Mouse (Mus musculus): ENCODE data around the gene Amy2a1. TPM values are rescaled to one million over a fixed set of nuclear protein-coding genes. Genes with fewer than 3 reads are reported as not detected.

Gene Amy2a1
- not detected in 2 replicates for polyA plus RNA-seq (2015; fragmentation: Nextera tagmentation; extraction: Ambion mirVana)

DNA sequence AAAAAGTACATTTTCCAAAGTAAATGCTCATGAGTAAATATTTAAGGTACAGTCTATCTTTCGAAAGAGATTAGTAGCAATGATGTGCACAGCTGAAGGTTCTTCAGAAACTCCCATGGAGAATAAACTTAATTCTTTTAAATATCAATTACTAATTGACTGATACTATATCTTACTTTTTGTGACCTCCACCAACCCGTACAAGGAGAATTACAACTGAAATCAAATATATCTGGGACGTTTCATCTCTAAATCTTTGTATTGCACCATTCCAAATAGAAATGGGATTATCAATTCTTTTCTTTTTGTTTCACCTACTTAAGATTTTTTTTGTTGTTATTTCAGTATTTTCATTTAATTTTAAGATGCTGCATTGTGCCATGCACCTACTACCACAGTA, at the start of gene Amy2a1:
Amy2a1 (minus strand) TSS at position 101 of the 400 bp plus-strand sequence.

Other genes with a start within 250 kb of the Amy2a1 start
- not detected in 2 replicates for gene Amy2a4, start 241.0 kb downstream of the Amy2a1 start, polyA plus RNA-seq (2015; fragmentation: Nextera tagmentation; extraction: Ambion mirVana)
- gene Amy2a3, start 208.4 kb downstream of the Amy2a1 start, polyA plus RNA-seq (2015; fragmentation: Nextera tagmentation; extraction: Ambion mirVana) = not detected in 2 replicates
- not detected in 2 replicates for gene Amy2a2, start 175.8 kb downstream of the Amy2a1 start, polyA plus RNA-seq (2015; fragmentation: Nextera tagmentation; extraction: Ambion mirVana)
- gene Amy1, start 74.3 kb upstream of the Amy2a1 start, polyA plus RNA-seq (2015; fragmentation: Nextera tagmentation; extraction: Ambion mirVana) = 2.0 and 3.2 TPM in 2 replicates
- gene Rnpc3, start 97.7 kb upstream of the Amy2a1 start, polyA plus RNA-seq (2015; fragmentation: Nextera tagmentation; extraction: Ambion mirVana) = 18.1 and 18.8 TPM in 2 replicates

Data from skeletal muscle tissue, postnatal 0 days (tissue).